Mouse (Mus musculus): Measurements from ENCODE around the gene Tpgs1. TPM values are rescaled to one million over a fixed set of nuclear protein-coding genes. Genes with fewer than 3 reads are reported as not detected.

The Tpgs1 gene
- polyA plus RNA-seq, 1 experiment: 15.5 TPM

DNA sequence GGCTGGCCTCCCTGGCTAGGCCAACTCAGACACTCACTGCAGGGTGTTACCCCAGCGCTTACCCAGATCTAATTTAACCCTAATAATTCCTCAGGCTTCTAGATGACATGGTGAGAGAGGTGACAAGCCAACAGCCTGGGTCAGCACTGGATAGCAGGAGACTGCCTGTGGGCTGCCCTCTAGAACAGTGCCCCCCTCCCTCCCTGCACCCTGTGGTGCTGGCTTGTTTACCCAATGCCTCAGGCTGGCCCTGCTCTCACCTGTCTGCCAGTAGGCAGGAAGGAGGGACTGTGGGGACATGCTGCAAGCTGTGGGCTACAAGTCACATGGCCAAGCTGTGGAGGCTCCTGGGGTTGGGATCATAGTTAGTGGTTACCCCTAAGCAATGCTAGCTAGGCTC is 38.0 kb downstream of the Tpgs1 start:
- no peak overlapping the region for H3K4me3 ChIP-seq (ENCODE audit: insufficient read depth, low read length)

DNA sequence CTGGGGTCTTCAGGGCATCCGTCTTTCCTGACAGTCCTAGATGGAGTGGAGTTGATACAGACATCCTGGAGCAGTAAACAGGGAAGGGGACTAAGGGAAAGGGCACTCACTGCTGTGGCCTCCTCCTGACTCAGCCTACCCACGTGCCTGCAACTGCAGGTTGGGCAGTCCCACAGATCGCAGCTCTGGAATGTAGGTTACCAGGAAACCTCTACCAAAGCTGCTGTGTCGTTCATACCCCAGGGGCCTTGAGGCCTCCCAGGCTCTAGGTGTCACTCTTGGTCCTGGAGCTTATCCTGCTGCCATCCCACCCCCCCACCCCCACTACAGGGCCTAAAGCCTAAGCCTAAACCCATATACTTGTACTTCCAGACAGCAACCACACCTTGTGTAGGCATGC is 38.6 kb downstream of the Tpgs1 start:
- H3K4me1 ChIP-seq (ENCODE audit: control insufficient read depth, insufficient read depth, low read length): peaks cover 11% of the 10 kb centered on the region
- no peak overlapping the region for H3K27ac ChIP-seq (ENCODE audit: insufficient read depth, low read length)
- H3K4me3 ChIP-seq (ENCODE audit: insufficient read depth, low read length): no peak overlapping the region
- TF ChIP-seq POLR2A (IDR thresholded peaks at IDR 0.05; ENCODE audit: low read depth, low read length) (no peak), CTCF (IDR thresholded peaks at IDR 0.05; ENCODE audit: borderline replicate concordance, insufficient read depth, low read length) (no peak)

More for the DNA sequence above, 38.0 kb downstream of the Tpgs1 start:
- H3K4me1 ChIP-seq (ENCODE audit: control insufficient read depth, insufficient read depth, low read length): peaks cover 11% of the 10 kb centered on the region
- no peak for TF ChIP-seq POLR2A (IDR thresholded peaks at IDR 0.05; ENCODE audit: low read depth, low read length)
- no peak for TF ChIP-seq CTCF (IDR thresholded peaks at IDR 0.05; ENCODE audit: borderline replicate concordance, insufficient read depth, low read length)
- H3K27ac ChIP-seq (ENCODE audit: insufficient read depth, low read length): no peak overlapping the region

DNA sequence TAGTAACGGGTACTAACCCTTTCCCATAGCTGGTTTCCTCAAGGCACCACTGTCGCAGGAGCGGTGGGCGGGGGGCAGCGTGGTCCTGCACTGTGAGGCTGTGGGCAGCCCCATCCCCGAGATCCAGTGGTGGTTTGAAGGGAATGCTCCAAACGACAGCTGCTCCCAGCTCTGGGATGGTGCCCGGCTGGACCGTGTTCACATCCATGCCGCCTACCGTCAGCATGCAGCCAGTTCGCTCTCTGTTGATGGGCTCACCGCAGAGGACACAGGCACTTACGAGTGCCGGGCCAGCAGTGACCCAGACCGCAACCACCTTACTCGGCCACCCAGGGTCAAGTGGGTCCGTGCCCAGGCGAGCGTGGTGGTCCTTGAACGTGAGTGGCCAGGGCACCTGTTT is 39.5 kb downstream of the Tpgs1 start:
- H3K4me1 ChIP-seq (ENCODE audit: control insufficient read depth, insufficient read depth, low read length): peaks cover 11% of the 10 kb centered on the region
- no peak for TF ChIP-seq CTCF (IDR thresholded peaks at IDR 0.05; ENCODE audit: borderline replicate concordance, insufficient read depth, low read length)
- TF ChIP-seq POLR2A (IDR thresholded peaks at IDR 0.05; ENCODE audit: low read depth, low read length): no peak
- H3K4me3 ChIP-seq (ENCODE audit: insufficient read depth, low read length): no peak overlapping the region
- H3K27ac ChIP-seq (ENCODE audit: insufficient read depth, low read length): no peak overlapping the region

DNA sequence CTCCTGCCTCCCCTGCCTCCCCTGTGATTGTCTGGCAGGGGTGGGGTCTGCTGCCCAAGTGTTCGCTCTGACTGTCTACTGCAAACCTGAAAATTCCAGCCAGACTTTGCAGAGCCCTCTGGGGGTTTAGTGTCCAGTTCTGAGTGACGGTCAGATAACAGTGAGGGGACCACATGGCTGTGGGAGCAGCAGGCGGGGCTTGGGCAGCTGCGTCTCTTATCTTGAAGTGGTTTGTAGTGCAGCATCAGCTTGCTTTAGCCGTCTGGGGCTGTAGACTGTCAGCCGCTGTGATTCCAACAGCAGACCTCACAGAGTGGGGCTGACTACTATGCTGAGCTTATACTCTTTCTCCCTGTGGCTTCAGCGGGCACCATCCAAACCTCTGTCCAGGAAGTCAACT is 40.1 kb downstream of the Tpgs1 start:
- TF ChIP-seq CTCF (IDR thresholded peaks at IDR 0.05; ENCODE audit: borderline replicate concordance, insufficient read depth, low read length) (no peak), POLR2A (IDR thresholded peaks at IDR 0.05; ENCODE audit: low read depth, low read length) (no peak)
- no peak overlapping the region for H3K27ac ChIP-seq (ENCODE audit: insufficient read depth, low read length)
- H3K4me3 ChIP-seq (ENCODE audit: insufficient read depth, low read length): no peak overlapping the region
- H3K4me1 ChIP-seq (ENCODE audit: control insufficient read depth, insufficient read depth, low read length): peaks cover 11% of the 10 kb centered on the region

DNA sequence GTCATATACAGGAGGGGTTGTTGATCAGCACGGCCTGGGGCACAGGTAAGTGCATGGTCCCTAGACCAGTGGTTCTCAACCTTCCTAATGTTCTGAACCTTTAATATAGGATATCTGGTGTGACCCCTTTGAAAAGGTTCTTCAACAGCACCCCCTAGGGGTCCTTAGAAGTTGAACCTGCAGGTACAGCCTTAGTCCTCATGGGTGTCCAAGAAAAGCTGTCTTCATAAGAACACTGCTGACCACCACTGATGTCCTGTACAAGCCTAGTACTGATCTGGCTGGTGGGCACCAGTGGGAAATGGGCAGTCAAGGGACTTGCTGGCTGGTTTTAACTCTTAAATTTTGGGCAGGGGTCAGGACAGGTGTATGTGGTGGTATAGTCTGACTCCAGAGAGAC is 42.9 kb downstream of the Tpgs1 start:
- H3K27ac ChIP-seq (ENCODE audit: insufficient read depth, low read length): no peak overlapping the region
- peaks cover 3% of the 10 kb centered on the region; the same call in 1 of the 2 replicates for H3K4me1 ChIP-seq (ENCODE audit: control insufficient read depth, insufficient read depth, low read length)
- no peak overlapping the region for H3K4me3 ChIP-seq (ENCODE audit: insufficient read depth, low read length)
- TF ChIP-seq CTCF (IDR thresholded peaks at IDR 0.05; ENCODE audit: borderline replicate concordance, insufficient read depth, low read length) (no peak), POLR2A (IDR thresholded peaks at IDR 0.05; ENCODE audit: low read depth, low read length) (no peak)

DNA sequence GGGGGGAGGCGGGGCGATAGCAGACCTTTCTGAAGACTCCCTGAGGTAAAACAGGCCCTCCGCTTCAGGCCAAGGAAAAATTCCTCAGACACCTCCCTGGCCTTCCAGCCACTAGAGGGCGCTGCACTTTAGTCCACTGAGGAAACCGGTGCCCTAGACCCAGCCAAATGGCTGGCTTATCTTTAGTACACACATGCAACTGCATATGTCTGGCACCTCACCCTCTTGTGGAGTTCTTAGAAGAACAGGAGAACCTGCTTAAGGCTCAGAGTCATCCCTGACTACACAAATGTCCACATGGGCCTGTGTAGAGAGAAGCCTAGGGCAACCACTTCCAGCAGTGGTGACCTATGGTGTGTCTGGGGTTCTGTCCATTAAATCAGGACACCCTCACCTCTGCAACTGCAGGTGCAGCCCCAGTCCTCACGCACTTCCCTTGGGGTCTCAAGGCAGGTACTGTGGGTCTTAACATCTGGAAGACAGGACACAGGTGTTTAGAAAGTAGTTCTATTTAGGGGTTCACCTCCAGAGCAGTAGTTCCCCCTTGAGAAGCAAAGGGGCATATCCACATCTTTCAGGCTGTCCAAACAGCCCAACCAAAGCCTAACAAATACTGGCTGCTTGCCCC is 43.4 kb downstream of the Tpgs1 start:
- TF ChIP-seq POLR2A (IDR thresholded peaks at IDR 0.05; ENCODE audit: low read depth, low read length) (no peak), CTCF (IDR thresholded peaks at IDR 0.05; ENCODE audit: borderline replicate concordance, insufficient read depth, low read length) (peak; percentile 51; the same call in 1 of the 2 replicates)
- Histone ChIP-seq H3K4me3 (ENCODE audit: insufficient read depth, low read length) (no peak overlapping the region), H3K4me1 (ENCODE audit: control insufficient read depth, insufficient read depth, low read length) (no peaks in the 10 kb centered on the region), H3K27ac (ENCODE audit: insufficient read depth, low read length) (no peak overlapping the region)

DNA sequence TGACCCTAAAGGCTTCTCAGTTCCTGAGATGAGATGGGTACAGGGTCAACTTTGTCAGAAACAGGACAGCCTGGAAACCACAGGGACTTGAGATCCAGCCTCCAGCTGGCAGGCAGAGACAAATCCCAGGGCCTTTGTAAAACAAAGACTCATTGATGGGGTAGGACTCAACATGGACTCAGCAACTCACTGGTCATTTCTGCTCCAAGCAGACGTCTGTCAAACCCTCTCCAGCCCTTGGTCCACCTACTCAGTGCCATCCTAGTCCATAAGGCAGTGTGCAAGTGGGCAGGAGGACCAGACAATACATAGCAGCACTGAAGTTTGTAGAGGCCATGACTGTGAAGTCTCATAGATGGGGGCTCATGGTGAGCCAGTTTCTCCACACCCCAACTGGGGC is 44.0 kb downstream of the Tpgs1 start:
- TF ChIP-seq CTCF (IDR thresholded peaks at IDR 0.05; ENCODE audit: borderline replicate concordance, insufficient read depth, low read length) (no peak), POLR2A (IDR thresholded peaks at IDR 0.05; ENCODE audit: low read depth, low read length) (peak; percentile 41)
- no peak overlapping the region for H3K27ac ChIP-seq (ENCODE audit: insufficient read depth, low read length)
- H3K4me3 ChIP-seq (ENCODE audit: insufficient read depth, low read length): no peak overlapping the region
- H3K4me1 ChIP-seq (ENCODE audit: control insufficient read depth, insufficient read depth, low read length): no peaks in the 10 kb centered on the region

GRCm38 (mm10) chr10:79714996-79715395 is 45.8 kb downstream of the Tpgs1 start:
- Histone ChIP-seq H3K4me1 (ENCODE audit: control insufficient read depth, insufficient read depth, low read length) (no peaks in the 10 kb centered on the region), H3K4me3 (ENCODE audit: insufficient read depth, low read length) (no peak overlapping the region), H3K27ac (ENCODE audit: insufficient read depth, low read length) (no peak overlapping the region)
- TF ChIP-seq CTCF (IDR thresholded peaks at IDR 0.05; ENCODE audit: borderline replicate concordance, insufficient read depth, low read length) (no peak), POLR2A (IDR thresholded peaks at IDR 0.05; ENCODE audit: low read depth, low read length) (no peak)

GRCm38 (mm10) chr10:79716254-79716987 is 47.3 kb downstream of the Tpgs1 start, which contains the start of gene Hcn2:
Gene Hcn2, plus strand, starts transcription at chr10:79716634.
- TF ChIP-seq POLR2A (IDR thresholded peaks at IDR 0.05; ENCODE audit: low read depth, low read length): no peak
- no peak for TF ChIP-seq CTCF (IDR thresholded peaks at IDR 0.05; ENCODE audit: borderline replicate concordance, insufficient read depth, low read length)
- H3K27ac ChIP-seq (ENCODE audit: insufficient read depth, low read length): no peak within 1 kb of the TSS
- no peaks in the 10 kb centered on the region for H3K4me1 ChIP-seq (ENCODE audit: control insufficient read depth, insufficient read depth, low read length)
- peak within 1 kb of the TSS; percentile 40 for H3K4me3 ChIP-seq (ENCODE audit: insufficient read depth, low read length)

DNA sequence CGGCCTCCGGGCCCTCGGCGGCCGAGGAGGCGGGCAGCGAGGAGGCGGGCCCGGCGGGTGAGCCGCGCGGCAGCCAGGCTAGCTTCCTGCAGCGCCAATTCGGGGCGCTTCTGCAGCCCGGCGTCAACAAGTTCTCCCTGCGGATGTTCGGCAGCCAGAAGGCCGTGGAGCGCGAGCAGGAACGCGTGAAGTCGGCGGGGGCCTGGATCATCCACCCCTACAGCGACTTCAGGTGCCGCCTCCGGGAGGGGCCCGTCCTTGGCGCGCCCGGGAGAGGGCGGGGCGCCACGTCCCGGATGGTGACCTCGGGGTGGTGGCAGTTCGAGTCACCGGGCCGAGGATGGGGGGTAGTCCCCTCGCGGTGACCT is 47.8 kb downstream of the Tpgs1 start:
- H3K27ac ChIP-seq (ENCODE audit: insufficient read depth, low read length): no peak overlapping the region
- H3K4me1 ChIP-seq (ENCODE audit: control insufficient read depth, insufficient read depth, low read length): no peaks in the 10 kb centered on the region
- H3K4me3 ChIP-seq (ENCODE audit: insufficient read depth, low read length): peak overlapping the region; percentile 40
- TF ChIP-seq CTCF (IDR thresholded peaks at IDR 0.05; ENCODE audit: borderline replicate concordance, insufficient read depth, low read length) (no peak), POLR2A (IDR thresholded peaks at IDR 0.05; ENCODE audit: low read depth, low read length) (no peak)

All from embryonic fibroblast, embryonic 13.5 days (primary cell).